Mouse (Mus musculus) forebrain, embryonic 13.5 days (tissue): ENCODE measurements at regions not wholly inside any gene's neighbourhood (a gene's known extent, or its start where the extent isn't known, plus 50 kb on each side); places are given as distances from the start of the nearest gene placed in this dataset.

Source experiments
- ATAC-seq: fragments of 200-750 bp; cut with Nextera tagmentation; 2 replicates; pipeline ENCODE4 v1.8.0; 2017
- H3K27ac ChIP-seq: fragments of 300-500 bp; sonication (generic); 2 replicates; pipeline ENCODE4 v1.5.1; 2015; ENCODE audit warnings: inconsistent platforms, mild to moderate bottlenecking, moderate library complexity
- H3K27me3 ChIP-seq: fragments of 300-500 bp; sonication (generic); 2 replicates; pipeline ENCODE4 v1.6.1; 2015; ENCODE audit warnings: mild to moderate bottlenecking, inconsistent platforms
- H3K36me3 ChIP-seq: fragments of 300-500 bp; sonication (generic); 2 replicates; pipeline ENCODE4 v1.6.1; 2015; ENCODE audit warnings: mild to moderate bottlenecking, inconsistent platforms; ENCODE audit not compliant: poor library complexity, severe bottlenecking
- H3K4me1 ChIP-seq: fragments of 300-500 bp; sonication (generic); 2 replicates; pipeline ENCODE4 v1.6.1; 2015; ENCODE audit warnings: inconsistent platforms
- H3K4me2 ChIP-seq: fragments of 300-500 bp; sonication (generic); 2 replicates; pipeline ENCODE4 v1.6.1; 2015; ENCODE audit warnings: inconsistent platforms, mild to moderate bottlenecking, moderate library complexity
- H3K4me3 ChIP-seq: fragments of 300-500 bp; sonication (generic); 2 replicates; pipeline ENCODE4 v1.5.1; 2015; ENCODE audit warnings: mild to moderate bottlenecking, inconsistent platforms
- H3K9ac ChIP-seq: fragments of 300-500 bp; sonication (generic); 2 replicates; pipeline ENCODE4 v1.6.1; 2015; ENCODE audit warnings: mild to moderate bottlenecking, inconsistent platforms
- H3K9me3 ChIP-seq: fragments of 300-500 bp; sonication (generic); replicated peaks from 2 replicates; pipeline ENCODE4 v1.6.1; 2016; ENCODE audit warnings: inconsistent platforms
- WGBS: fragments of 180-500 bp; shearing (Covaris S2); methylation state at CpG from one replicate; pipeline ENCODE4 v1.1.7; 2015; 5-methylcytosine and 5-hydroxymethylcytosine counted together

- peaks cover 2% of the 10 kb centered on the region; the same call in 1 of the 2 replicates for H3K4me1 ChIP-seq
- no peaks in the 10 kb centered on the region for H3K27me3 ChIP-seq
- H3K36me3 ChIP-seq, result no peaks in the 10 kb centered on the region
- no peak overlapping the region for H3K4me3 ChIP-seq
- 62% methylated on average over 4 of the region's 4 CpGs for WGBS
- ATAC-seq, result no peak
- no peak overlapping the region for H3K9ac ChIP-seq
- H3K27ac ChIP-seq, result no peak overlapping the region
- H3K4me2 ChIP-seq, result no peak overlapping the region
- no peaks in the 10 kb centered on the region for H3K9me3 ChIP-seq
Measured at GRCm38 (mm10) chr13:48376405-48376804, 115.4 kb downstream of the Id4 start.

- no peak overlapping the region for H3K4me3 ChIP-seq
- no peak overlapping the region for H3K9ac ChIP-seq
- peak; percentile 91 for ATAC-seq
- H3K27ac ChIP-seq, result peak overlapping the region; percentile 80
- H3K4me2 ChIP-seq, result peak overlapping the region; percentile 20; the same call in 1 of the 2 replicates
- H3K9me3 ChIP-seq, result no peaks in the 10 kb centered on the region
- H3K27me3 ChIP-seq, result no peaks in the 10 kb centered on the region
- H3K4me1 ChIP-seq, result peaks cover 30% of the 10 kb centered on the region
- H3K36me3 ChIP-seq, result no peaks in the 10 kb centered on the region
- 33% methylated on average over 13 of the region's 13 CpGs for WGBS
Measured at GRCm38 (mm10) chr13:48383580-48384445, 122.8 kb downstream of the Id4 start.

- Histone ChIP-seq H3K36me3 (no peaks in the 10 kb centered on the region), H3K4me2 (peak overlapping the region; percentile 33; the same call in 1 of the 2 replicates), H3K4me1 (peaks cover 30% of the 10 kb centered on the region), H3K27me3 (no peaks in the 10 kb centered on the region), H3K9me3 (no peaks in the 10 kb centered on the region), H3K27ac (peak overlapping the region; percentile 80), H3K4me3 (no peak overlapping the region), H3K9ac (peak overlapping the region; percentile 30; the same call in 1 of the 2 replicates)
- WGBS, result 37% methylated on average over 11 of the region's 11 CpGs
- no peak for ATAC-seq
Measured at GRCm38 (mm10) chr13:48384901-48385300, 123.9 kb downstream of the Id4 start.

- Histone ChIP-seq H3K9ac (no peak overlapping the region), H3K36me3 (no peaks in the 10 kb centered on the region), H3K4me3 (no peak overlapping the region), H3K27me3 (no peaks in the 10 kb centered on the region), H3K4me2 (no peak overlapping the region), H3K9me3 (no peaks in the 10 kb centered on the region), H3K27ac (no peak overlapping the region), H3K4me1 (no peaks in the 10 kb centered on the region)
- WGBS, result 89% methylated on average over 11 of the region's 11 CpGs
- no peak for ATAC-seq
Measured at GRCm38 (mm10) chr13:48391126-48391525, 122.1 kb downstream of the Zfp169 start.

- Histone ChIP-seq H3K9me3 (no peaks in the 10 kb centered on the region), H3K9ac (no peak overlapping the region), H3K36me3 (no peaks in the 10 kb centered on the region), H3K4me2 (no peak overlapping the region), H3K27me3 (no peaks in the 10 kb centered on the region), H3K4me3 (no peak overlapping the region), H3K4me1 (no peaks in the 10 kb centered on the region), H3K27ac (no peak overlapping the region)
- 38% methylated on average over 1 of the region's 1 CpGs for WGBS
- no peak for ATAC-seq
Measured at GRCm38 (mm10) chr13:48397761-48398160, 115.5 kb downstream of the Zfp169 start.

- Histone ChIP-seq H3K9ac (no peak overlapping the region), H3K9me3 (no peaks in the 10 kb centered on the region), H3K4me2 (no peak overlapping the region), H3K27ac (no peak overlapping the region), H3K4me1 (no peaks in the 10 kb centered on the region), H3K36me3 (no peaks in the 10 kb centered on the region), H3K4me3 (no peak overlapping the region), H3K27me3 (no peaks in the 10 kb centered on the region)
- ATAC-seq, result no peak
- 92% methylated on average over 3 of the region's 3 CpGs for WGBS
Measured at GRCm38 (mm10) chr13:48398617-48399016, 114.6 kb downstream of the Zfp169 start.

- WGBS, result 26% methylated on average over 5 of the region's 5 CpGs
- H3K36me3 ChIP-seq, result no peaks in the 10 kb centered on the region
- H3K9me3 ChIP-seq, result no peaks in the 10 kb centered on the region
- no peak for ATAC-seq
- H3K27me3 ChIP-seq, result no peaks in the 10 kb centered on the region
- no peak overlapping the region for H3K4me3 ChIP-seq
- no peak overlapping the region for H3K4me2 ChIP-seq
- no peak overlapping the region for H3K9ac ChIP-seq
- no peak overlapping the region for H3K27ac ChIP-seq
- no peaks in the 10 kb centered on the region for H3K4me1 ChIP-seq
Measured at GRCm38 (mm10) chr13:48402316-48402715, 110.9 kb downstream of the Zfp169 start.

GRCm38 (mm10) chr13:48422438-48423329, 90.6 kb downstream of the Zfp169 start:
- WGBS, result 25% methylated on average over 9 of the region's 9 CpGs
- H3K9ac ChIP-seq, result no peak overlapping the region
- no peaks in the 10 kb centered on the region for H3K9me3 ChIP-seq
- no peaks in the 10 kb centered on the region for H3K27me3 ChIP-seq
- H3K4me1 ChIP-seq, result peaks cover 5% of the 10 kb centered on the region
- no peak overlapping the region for H3K27ac ChIP-seq
- no peak overlapping the region for H3K4me3 ChIP-seq
- no peak overlapping the region for H3K4me2 ChIP-seq
- H3K36me3 ChIP-seq, result no peaks in the 10 kb centered on the region
- no peak for ATAC-seq

GRCm38 (mm10) chr13:48426816-48427215, 86.4 kb downstream of the Zfp169 start:
- no peaks in the 10 kb centered on the region for H3K9me3 ChIP-seq
- no peak overlapping the region for H3K9ac ChIP-seq
- no peak overlapping the region for H3K27ac ChIP-seq
- 81% methylated on average over 5 of the region's 5 CpGs for WGBS
- no peaks in the 10 kb centered on the region for H3K27me3 ChIP-seq
- no peak overlapping the region for H3K4me3 ChIP-seq
- H3K4me2 ChIP-seq, result no peak overlapping the region
- peaks cover 11% of the 10 kb centered on the region for H3K4me1 ChIP-seq
- no peak for ATAC-seq
- no peaks in the 10 kb centered on the region for H3K36me3 ChIP-seq

GRCm38 (mm10) chr13:48436659-48437345, 76.4 kb downstream of the Zfp169 start:
- 70% methylated on average over 14 of the region's 14 CpGs for WGBS

More at GRCm38 (mm10) chr13:48436659-48437345, 76.4 kb downstream of the Zfp169 start:
- H3K9ac ChIP-seq, result no peak overlapping the region
- no peak for ATAC-seq
- H3K36me3 ChIP-seq, result no peaks in the 10 kb centered on the region
- H3K9me3 ChIP-seq, result no peaks in the 10 kb centered on the region
- H3K4me3 ChIP-seq, result no peak overlapping the region
- no peaks in the 10 kb centered on the region for H3K27me3 ChIP-seq
- peaks cover under 1% of the 10 kb centered on the region; the same call in 1 of the 2 replicates for H3K4me1 ChIP-seq
- H3K4me2 ChIP-seq, result no peak overlapping the region
- H3K27ac ChIP-seq, result no peak overlapping the region
